Mouse (Mus musculus) regulatory T cell (primary cell): ENCODE results near the gene 4921507P07Rik.
"Not testable (repeated sequence)": the region's sequence is repeated elsewhere in the genome, so short reads cannot be mapped to it uniquely, and the experiment has no call there.

Source experiments
- in situ Hi-C: fragments of 300-600 bp; cut with MboI, MseI; formaldehyde crosslinking; loops from one replicate; pipeline ENCODE4 v1.15.1; 2025; ENCODE audit warnings: high pct_unique_total_duplicates

The 4921507P07Rik gene

GRCm38 (mm10) chr6:50596301-50597211 is at the start of gene 4921507P07Rik:
Gene 4921507P07Rik, minus strand, starts transcription at chr6:50596632.
- in situ Hi-C loops: no loop called here

DNA sequence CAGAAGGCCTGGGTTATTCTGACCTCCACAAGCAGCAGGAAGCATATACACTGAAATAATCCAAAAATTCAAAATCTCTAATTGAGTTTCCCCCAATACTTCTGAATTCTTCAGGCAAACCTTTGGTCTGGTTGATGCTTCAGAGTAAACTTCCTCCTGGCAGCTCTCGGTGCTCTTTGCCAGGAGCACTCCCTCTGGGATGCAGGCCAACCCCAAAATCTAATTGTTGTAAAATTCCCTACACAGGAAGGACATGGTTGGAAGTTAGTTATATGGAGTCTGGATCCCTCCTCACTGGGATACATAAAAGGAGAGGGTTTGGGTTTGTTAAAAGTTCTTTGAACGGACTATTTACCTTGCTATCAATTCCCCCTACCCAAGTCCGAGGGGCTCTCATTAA is 48.3 kb upstream of the 4921507P07Rik start:
- in situ Hi-C loops: no loop called here

GRCm38 (mm10) chr6:50641898-50642297 is 45.5 kb upstream of the 4921507P07Rik start:
- in situ Hi-C loops: no loop called here

DNA sequence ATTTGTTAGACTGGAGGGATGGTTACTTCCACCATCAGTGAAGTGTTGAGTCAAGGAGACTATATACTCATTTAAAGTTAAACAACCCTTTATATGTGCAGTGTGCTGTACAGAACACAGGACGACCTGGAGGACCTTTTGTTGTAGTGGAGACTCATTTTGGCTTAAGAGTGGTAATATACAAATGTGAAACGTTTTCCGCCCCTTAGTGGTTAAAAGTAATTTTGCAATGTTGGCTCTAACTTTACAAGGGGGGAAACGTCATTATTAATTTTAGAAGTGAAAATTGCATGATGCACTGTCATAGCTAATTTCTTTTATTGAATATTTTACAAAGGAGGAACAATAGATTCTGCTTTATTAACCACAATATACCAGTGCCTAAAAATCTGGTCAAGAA is 43.9 kb upstream of the 4921507P07Rik start:
- in situ Hi-C loops: no loop called here

DNA sequence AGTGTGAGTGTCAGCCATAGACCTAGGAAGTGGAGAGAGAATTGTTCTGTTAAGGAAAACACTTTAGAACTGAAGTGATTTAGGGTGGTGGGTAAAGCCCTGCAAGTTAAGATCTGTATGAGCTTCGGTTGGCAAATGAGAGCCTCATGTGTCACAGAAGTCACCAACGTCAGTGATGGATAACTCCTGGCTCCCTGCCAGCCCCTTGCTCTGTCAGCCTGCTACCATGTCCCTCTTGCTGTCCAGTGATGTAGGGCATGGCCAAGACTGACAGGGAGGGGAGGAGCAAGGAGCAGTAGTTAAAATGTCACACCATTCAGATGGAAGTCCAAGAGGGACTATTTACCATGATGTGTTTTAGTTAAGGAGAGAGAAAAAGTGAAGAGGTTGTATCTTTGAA is 43.2 kb upstream of the 4921507P07Rik start:
- in situ Hi-C loops: no loop called here

GRCm38 (mm10) chr6:50626170-50626569 is 29.7 kb upstream of the 4921507P07Rik start:
- in situ Hi-C loops: not testable (repeated sequence)

GRCm38 (mm10) chr6:50618273-50618672 is 21.8 kb upstream of the 4921507P07Rik start:
- in situ Hi-C loops: not testable (repeated sequence)

- in situ Hi-C loops: no loop called here
Measured at GRCm38 (mm10) chr6:50601620-50602019, 5.2 kb upstream of the 4921507P07Rik start.

DNA sequence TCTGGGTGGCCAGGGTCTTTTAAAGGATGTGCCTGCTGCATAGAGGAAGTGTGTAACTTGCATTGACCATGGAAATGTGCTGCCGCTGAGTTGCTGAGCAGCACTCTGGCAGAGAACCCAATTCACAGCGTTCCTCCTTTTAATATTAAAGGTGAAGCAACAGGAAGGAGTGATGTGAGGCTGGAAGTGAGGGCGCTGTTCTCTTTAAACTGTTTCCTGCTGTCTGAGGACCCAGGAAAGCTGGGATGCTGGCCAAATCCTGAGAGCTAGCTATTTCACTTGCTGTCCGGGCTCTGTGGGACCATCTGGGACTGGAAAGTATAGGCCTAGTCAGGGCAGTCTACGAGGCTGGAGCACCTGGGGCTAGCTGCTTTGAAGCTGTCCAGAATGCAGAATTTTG is 2.1 kb upstream of the 4921507P07Rik start:
- in situ Hi-C loops: no loop called here

DNA sequence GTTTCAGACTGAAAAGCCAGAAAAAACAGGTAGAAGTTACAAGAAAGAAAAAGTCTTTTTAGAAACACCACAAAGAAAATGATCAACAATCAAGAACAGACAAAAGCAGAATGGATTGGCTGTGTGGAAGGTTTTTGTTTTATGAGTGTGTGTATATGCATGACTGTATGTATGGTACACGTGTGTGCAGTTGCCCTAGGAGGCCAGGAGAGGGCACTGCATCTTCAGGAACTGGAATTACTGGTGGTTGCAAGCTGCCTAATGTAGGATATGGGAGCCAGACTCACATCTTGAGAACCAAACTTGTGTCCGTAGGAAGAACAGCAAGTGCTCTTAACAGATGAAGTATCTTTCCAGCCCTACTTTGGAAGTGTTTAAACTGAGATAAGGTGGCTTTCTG is 2.1 kb downstream of the 4921507P07Rik start:
- in situ Hi-C loops: no loop called here

GRCm38 (mm10) chr6:50593334-50593845 is 3.0 kb downstream of the 4921507P07Rik start:
- in situ Hi-C loops: no loop called here

DNA sequence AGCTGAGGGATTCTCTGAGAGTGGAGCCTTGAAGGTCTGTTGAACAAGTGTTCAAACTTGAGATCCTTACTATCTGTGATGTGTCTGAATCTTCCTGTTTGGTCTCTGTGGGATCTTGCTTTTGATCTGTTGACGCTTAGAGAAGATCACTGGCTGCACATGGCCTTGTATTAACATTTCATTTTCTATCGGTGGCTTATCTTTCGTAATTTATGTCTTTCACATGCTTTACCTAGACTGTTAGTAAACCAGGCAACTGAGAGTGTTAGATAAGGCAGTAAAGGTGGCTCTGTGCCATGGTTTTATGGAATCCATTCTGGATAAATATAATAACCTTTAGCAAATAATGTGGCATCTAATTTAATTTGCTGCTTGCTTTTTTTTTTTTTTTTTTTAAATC is 6.2 kb downstream of the 4921507P07Rik start:
- in situ Hi-C loops: no loop called here

DNA sequence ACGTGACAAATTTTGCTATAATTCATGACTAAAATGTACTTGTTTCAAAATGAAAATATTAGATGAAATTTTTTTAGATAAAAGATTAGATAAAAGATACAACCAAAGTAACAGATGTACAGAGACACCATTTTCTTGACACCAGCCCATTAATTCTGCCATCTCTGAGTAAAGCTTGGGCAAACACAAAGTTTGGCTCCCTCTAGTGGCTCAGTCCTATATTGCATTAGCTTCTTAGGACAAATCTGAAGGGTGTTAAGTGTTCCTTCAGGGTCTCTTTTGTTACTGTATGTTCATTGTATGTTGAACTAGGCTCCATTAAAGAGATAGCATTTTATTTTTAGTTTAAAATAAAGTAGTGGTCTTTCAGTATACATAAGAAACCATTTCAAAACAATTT is 8.2 kb downstream of the 4921507P07Rik start:
- in situ Hi-C loops: no loop called here

DNA sequence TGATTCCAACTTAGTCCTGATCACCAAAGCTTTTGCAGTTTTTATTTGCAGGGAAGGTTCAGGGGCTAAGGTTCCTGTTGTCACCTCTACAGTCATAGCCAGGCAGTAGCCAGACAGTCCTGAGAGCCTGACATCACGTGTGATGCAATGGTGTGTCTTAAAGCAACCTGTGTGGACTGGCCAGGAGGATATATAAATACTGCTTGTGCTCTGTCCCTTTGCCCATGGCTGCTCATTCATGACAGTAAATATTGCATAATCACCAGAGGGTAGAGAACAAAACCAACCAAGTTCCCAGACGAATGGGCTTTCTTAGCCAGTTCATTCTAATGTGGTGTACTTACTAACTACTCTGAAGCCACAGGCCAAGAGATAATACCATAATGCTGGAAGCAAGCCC is 9.0 kb downstream of the 4921507P07Rik start:
- in situ Hi-C loops: no loop called here

DNA sequence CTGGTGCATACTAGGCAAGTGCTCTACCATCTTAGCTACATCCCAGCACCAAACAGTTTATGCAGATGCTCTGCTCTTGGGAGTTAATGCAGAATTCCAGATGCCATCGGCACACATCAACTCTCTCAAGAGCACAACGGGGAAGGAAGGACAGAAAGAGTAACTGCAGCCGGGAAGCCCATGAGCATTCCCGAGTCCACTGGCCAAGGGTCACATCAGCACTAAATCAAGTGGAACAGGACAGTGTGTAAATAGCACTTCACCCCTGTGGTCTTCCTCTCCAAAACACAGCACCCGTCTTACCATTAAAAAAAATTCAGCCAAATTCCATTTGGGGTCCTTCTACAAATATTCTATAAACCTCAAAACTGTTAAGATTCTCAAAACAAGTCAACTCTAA is 10.1 kb downstream of the 4921507P07Rik start:
- in situ Hi-C loops: no loop called here

- in situ Hi-C loops: no loop called here
Measured at GRCm38 (mm10) chr6:50585733-50586132, 10.7 kb downstream of the 4921507P07Rik start.

- in situ Hi-C loops: no loop called here
Measured at GRCm38 (mm10) chr6:50571661-50572060, 24.8 kb downstream of the 4921507P07Rik start.

DNA sequence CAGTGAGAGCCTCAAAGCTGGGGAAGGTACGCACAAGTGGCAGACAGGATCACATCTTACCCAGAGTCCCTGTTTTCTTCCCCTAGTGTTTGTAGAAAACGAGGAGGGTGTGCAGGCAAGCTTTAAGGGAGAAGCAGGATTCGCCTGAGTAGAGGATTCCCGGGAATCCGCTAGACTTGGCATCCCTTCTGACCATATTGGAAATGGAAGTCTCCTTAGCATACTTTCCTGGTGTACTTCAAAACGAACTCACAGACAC is 29.5 kb downstream of the 4921507P07Rik start:
- in situ Hi-C loops: no loop called here

- in situ Hi-C loops: no loop called here
Measured at GRCm38 (mm10) chr6:50566141-50566996, 30.1 kb downstream of the 4921507P07Rik start, which contains the start of gene Cycs. Gene Cycs, minus strand, starts transcription at chr6:50566538.

- in situ Hi-C loops: no loop called here
Measured at GRCm38 (mm10) chr6:50563651-50564050, 32.8 kb downstream of the 4921507P07Rik start.

DNA sequence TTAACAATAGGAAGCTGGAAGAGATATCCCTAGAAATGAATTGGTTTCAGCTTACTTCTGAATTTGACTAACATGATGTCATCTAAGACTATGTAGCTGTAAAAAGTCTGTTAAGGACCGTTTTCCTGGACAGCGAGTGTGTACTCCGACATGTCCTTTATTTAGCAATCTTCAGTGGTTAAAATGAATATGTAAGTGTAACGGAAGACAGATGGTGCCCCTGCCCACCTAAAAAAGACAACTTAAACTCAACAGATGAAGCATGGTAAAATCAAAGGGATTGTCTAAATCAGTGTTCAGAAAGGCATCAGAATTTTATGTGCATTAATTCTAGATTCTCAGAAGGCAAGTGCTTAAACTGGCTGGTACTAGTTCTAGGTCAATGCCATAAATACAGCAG is 34.0 kb downstream of the 4921507P07Rik start:
- in situ Hi-C loops: no loop called here

- in situ Hi-C loops: no loop called here
Measured at GRCm38 (mm10) chr6:50560776-50561175, 35.7 kb downstream of the 4921507P07Rik start.
